Mouse (Mus musculus): ENCODE data around the gene Gm42878. TPM values are rescaled to one million over a fixed set of nuclear protein-coding genes. Genes with fewer than 3 reads are reported as not detected.
A peak's percentile ranks its signal among the peaks of the same experiment; 100 is the strongest.

Gm42878 gene
- not detected in 2 replicates for polyA plus RNA-seq (2014; fragmentation: Nextera tagmentation; extraction: Ambion mirVana)

GRCm38 (mm10) chr5:121544910-121545792, at the start of gene Gm42878, which contains the start of gene Adam1a:
TSS of gene Gm42878 (minus strand) at chr5:121545482.
TSS of gene Adam1a (minus strand) at chr5:121545482.
- Histone ChIP-seq H3K4me2 (ENCODE audit: low read depth, low read length) (peak within 1 kb of the TSS; percentile 87), H3K9me3 (replicated peaks; ENCODE audit: control insufficient read depth, low read length) (no peaks in the 10 kb centered on the region), H3K4me1 (ENCODE audit: control insufficient read depth, insufficient read depth, low read length) (no peaks in the 10 kb centered on the region), H3K4me3 (ENCODE audit: low read depth, low read length) (peak within 1 kb of the TSS; percentile 72), H3K27me3 (ENCODE audit: control insufficient read depth, insufficient read depth, low read length) (no peaks in the 10 kb centered on the region), H3K9ac (replicated peaks; ENCODE audit: low read length) (peak within 1 kb of the TSS; percentile 80), H3K27ac (replicated peaks; ENCODE audit: low read depth, low read length) (peak within 1 kb of the TSS; percentile 89), H3K36me3 (replicated peaks; ENCODE audit: control insufficient read depth, insufficient read depth, low read depth, low read length) (no peaks in the 10 kb centered on the region)
- ATAC-seq (replicated peaks; ENCODE audit: insufficient number of reproducible peaks, low FRiP score, low TSS enrichment, low read depth) = peak; percentile 49; the same call in 1 of the 2 replicates
- 1% methylated on average over 58 of the region's 97 CpGs for WGBS
- peak; percentile 37 for DNase-seq (ENCODE audit: low spot score)

GRCm38 (mm10) chr5:121594714-121595313, 49.5 kb upstream of the Gm42878 start:
- 91% methylated on average over 6 of the region's 6 CpGs for WGBS
- H3K27ac ChIP-seq (replicated peaks; ENCODE audit: low read depth, low read length) = no peak overlapping the region
- DNase-seq (ENCODE audit: low spot score) (no peak), ATAC-seq (replicated peaks; ENCODE audit: insufficient number of reproducible peaks, low FRiP score, low TSS enrichment, low read depth) (no peak)
- no peak overlapping the region for H3K9ac ChIP-seq (replicated peaks; ENCODE audit: low read length)
- H3K4me1 ChIP-seq (ENCODE audit: control insufficient read depth, insufficient read depth, low read length) = no peaks in the 10 kb centered on the region
- no peaks in the 10 kb centered on the region for H3K9me3 ChIP-seq (replicated peaks; ENCODE audit: control insufficient read depth, low read length)
- no peaks in the 10 kb centered on the region for H3K36me3 ChIP-seq (replicated peaks; ENCODE audit: control insufficient read depth, insufficient read depth, low read depth, low read length)
- no peak overlapping the region for H3K4me3 ChIP-seq (ENCODE audit: low read depth, low read length)
- H3K27me3 ChIP-seq (ENCODE audit: control insufficient read depth, insufficient read depth, low read length) = no peaks in the 10 kb centered on the region
- no peak overlapping the region for H3K4me2 ChIP-seq (ENCODE audit: low read depth, low read length)

DNA sequence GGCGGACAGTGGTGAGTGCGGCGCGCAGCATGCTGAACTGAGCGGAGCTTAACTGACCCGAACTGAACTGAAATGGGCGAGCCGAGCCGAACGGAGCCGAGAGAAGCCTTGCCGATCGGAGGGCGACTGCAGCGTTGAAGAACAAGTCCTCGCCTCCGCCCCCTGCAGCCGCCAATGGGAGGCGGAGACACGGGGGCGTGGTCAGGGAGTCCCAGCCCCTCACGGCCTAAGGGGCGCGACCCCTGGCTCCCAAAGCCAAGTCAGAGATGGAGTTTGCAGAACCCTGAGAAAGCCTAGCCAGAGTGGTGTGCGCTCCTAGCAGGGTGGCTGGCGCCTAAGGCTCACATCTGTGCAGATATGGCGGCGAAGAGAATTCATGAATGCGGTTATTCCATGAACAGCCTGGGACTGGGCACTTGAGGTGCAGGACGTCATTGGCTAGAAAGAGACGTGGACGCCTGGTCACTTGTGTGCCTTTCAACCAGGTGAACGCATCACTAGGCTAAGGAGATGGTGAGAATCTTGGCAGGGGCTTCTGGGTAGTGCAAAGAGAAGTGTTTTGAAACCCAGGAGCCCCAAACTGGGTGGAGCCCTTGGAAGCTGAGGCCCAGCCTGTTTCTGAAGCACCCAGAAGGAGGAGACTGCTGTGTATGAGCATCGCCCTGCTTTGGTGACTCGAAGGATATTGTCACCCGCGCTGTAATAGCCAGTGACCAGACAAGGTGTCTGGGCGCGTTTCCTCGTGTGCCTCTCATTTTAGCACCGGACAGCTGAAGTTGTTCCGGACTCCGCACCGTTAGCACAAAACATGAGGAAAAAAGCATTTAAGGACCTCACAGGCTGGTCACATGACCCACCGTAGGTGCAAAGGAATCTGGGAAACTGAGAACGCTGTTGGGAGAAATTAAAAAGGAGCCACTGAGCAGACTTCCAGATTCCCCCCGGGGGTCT, 48.4 kb upstream of the Gm42878 start, which contains the start of gene Aldh2:
Gene Aldh2, minus strand, starts transcription at position 374 of the 951 bp plus-strand sequence.
- H3K9me3 ChIP-seq (replicated peaks; ENCODE audit: control insufficient read depth, low read length) = no peaks in the 10 kb centered on the region
- H3K27me3 ChIP-seq (ENCODE audit: control insufficient read depth, insufficient read depth, low read length) = no peaks in the 10 kb centered on the region
- H3K4me1 ChIP-seq (ENCODE audit: control insufficient read depth, insufficient read depth, low read length) = no peaks in the 10 kb centered on the region
- H3K36me3 ChIP-seq (replicated peaks; ENCODE audit: control insufficient read depth, insufficient read depth, low read depth, low read length) = no peaks in the 10 kb centered on the region
- peak; percentile 90 for DNase-seq (ENCODE audit: low spot score)
- H3K9ac ChIP-seq (replicated peaks; ENCODE audit: low read length) = peak within 1 kb of the TSS; percentile 81
- peak within 1 kb of the TSS; percentile 73 for H3K4me2 ChIP-seq (ENCODE audit: low read depth, low read length)
- peak within 1 kb of the TSS; percentile 72 for H3K4me3 ChIP-seq (ENCODE audit: low read depth, low read length)
- H3K27ac ChIP-seq (replicated peaks; ENCODE audit: low read depth, low read length) = peak within 1 kb of the TSS; percentile 48
- WGBS = 3% methylated on average over 47 of the region's 47 CpGs
- peak; percentile 80 for ATAC-seq (replicated peaks; ENCODE audit: insufficient number of reproducible peaks, low FRiP score, low TSS enrichment, low read depth)

DNA sequence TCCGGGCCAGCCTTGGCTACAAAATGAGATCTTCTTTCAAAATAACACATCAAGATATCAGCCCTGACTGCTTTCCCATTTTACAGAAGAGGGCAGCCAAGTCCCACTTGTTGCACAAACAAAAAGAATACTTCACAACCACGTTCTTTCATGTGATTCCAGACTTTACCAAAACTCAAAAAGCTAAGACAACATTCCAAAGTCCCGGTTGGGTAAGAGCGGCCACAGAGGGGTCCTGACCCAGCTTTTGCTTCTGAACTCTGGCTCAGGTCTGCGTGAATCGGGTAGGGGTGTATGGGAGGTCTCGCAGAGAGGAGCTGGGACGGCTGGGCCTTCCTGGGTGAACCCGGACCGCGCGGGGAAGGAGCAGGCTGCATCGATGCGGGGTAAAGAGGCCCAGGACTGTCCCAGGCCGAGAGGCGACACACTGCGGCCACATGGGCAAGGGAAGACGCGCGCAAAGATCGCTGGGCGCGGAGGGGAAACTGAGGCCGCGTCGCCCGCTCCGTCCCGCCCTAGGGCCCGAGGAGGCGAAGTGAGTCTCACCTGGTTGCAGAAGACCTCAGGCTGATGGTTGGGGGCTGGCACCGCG, 47.6 kb upstream of the Gm42878 start:
- ATAC-seq (replicated peaks; ENCODE audit: insufficient number of reproducible peaks, low FRiP score, low TSS enrichment, low read depth) (peak; percentile 53; the same call in 1 of the 2 replicates), DNase-seq (ENCODE audit: low spot score) (peak; percentile 13)
- Histone ChIP-seq H3K4me3 (ENCODE audit: low read depth, low read length) (peak overlapping the region; percentile 72), H3K27ac (replicated peaks; ENCODE audit: low read depth, low read length) (peak overlapping the region; percentile 48; the same call in 1 of the 2 replicates), H3K4me2 (ENCODE audit: low read depth, low read length) (peak overlapping the region; percentile 73), H3K9ac (replicated peaks; ENCODE audit: low read length) (peak overlapping the region; percentile 81), H3K36me3 (replicated peaks; ENCODE audit: control insufficient read depth, insufficient read depth, low read depth, low read length) (no peaks in the 10 kb centered on the region), H3K9me3 (replicated peaks; ENCODE audit: control insufficient read depth, low read length) (no peaks in the 10 kb centered on the region), H3K27me3 (ENCODE audit: control insufficient read depth, insufficient read depth, low read length) (no peaks in the 10 kb centered on the region), H3K4me1 (ENCODE audit: control insufficient read depth, insufficient read depth, low read length) (no peaks in the 10 kb centered on the region)
- WGBS = 3% methylated on average over 33 of the region's 33 CpGs

DNA sequence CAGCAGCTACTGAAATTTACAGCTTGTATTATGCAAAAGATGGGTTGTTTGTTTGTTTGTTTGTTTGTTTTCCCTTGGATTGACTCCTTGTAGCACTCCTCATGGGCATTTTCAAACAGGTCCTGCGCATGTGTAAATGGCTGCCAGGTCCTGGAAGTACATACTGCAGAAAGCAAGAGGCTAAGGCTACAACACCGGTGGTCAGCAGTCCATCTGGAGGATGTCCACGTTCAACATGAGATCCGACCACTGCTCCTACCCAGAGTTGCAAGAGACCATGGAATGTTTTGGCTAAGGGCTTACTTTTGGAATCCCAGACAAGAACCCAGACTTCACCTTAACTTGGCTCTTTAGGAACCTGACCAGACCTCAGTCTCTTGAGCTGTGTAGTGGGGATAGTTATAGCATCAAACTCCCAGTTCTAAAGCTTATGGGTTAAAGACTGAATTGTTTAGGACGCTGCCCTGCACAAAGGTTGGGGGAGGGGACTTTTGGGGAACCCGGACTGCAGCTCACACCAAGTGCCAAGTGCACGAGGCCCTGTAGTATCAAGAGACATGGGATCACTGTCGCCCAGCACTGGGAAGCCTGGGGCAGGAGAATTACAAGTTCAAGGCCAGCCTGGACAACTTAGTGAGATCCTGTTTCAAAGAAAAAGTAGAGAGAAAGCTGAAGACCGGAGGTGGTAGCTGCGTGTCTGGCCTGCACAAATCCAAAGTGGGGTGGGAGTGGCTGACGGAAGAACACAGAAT, 47.0 kb upstream of the Gm42878 start:
- Histone ChIP-seq H3K4me2 (ENCODE audit: low read depth, low read length) (peak overlapping the region; percentile 73), H3K36me3 (replicated peaks; ENCODE audit: control insufficient read depth, insufficient read depth, low read depth, low read length) (no peaks in the 10 kb centered on the region), H3K4me1 (ENCODE audit: control insufficient read depth, insufficient read depth, low read length) (no peaks in the 10 kb centered on the region), H3K27me3 (ENCODE audit: control insufficient read depth, insufficient read depth, low read length) (no peaks in the 10 kb centered on the region), H3K4me3 (ENCODE audit: low read depth, low read length) (peak overlapping the region; percentile 72), H3K9me3 (replicated peaks; ENCODE audit: control insufficient read depth, low read length) (no peaks in the 10 kb centered on the region), H3K9ac (replicated peaks; ENCODE audit: low read length) (no peak overlapping the region; the same call in 1 of the 2 replicates), H3K27ac (replicated peaks; ENCODE audit: low read depth, low read length) (no peak overlapping the region)
- no peak for ATAC-seq (replicated peaks; ENCODE audit: insufficient number of reproducible peaks, low FRiP score, low TSS enrichment, low read depth)
- WGBS = 65% methylated on average over 11 of the region's 11 CpGs
- DNase-seq (ENCODE audit: low spot score) = no peak

DNA sequence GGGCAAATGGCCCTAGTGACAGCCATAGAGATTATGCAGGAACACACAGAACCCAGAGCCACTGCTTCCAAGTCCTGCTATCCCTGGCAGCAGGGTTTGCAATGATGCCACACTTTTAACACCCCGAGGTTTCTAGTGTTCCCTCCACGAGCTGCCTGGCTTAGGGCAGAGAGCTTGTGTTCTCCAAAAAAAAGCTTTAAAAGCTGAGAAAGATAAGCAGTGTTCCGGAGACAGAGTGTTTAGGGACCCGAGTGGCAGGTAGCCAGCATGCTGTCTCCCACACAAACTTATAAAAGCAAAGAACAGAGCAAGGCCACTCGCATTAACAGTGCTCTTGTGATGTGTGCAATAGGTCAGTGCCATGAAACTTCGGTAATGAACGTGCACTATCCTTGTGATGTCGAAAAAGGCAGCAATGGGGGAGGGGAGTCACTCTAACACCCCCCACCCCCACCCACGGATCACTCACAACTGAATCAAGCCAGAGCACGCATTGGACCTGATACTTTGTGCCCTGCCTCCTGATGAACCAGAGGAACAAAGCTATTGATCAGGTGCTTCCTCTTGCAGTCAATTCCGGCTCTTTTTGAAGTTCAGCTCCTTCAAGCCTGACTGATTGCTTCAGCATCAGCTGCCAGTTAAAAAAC, 46.3 kb upstream of the Gm42878 start:
- ATAC-seq (replicated peaks; ENCODE audit: insufficient number of reproducible peaks, low FRiP score, low TSS enrichment, low read depth) = no peak

More for the DNA sequence above, 46.3 kb upstream of the Gm42878 start:
- DNase-seq (ENCODE audit: low spot score) = no peak
- Histone ChIP-seq H3K9me3 (replicated peaks; ENCODE audit: control insufficient read depth, low read length) (no peaks in the 10 kb centered on the region), H3K4me3 (ENCODE audit: low read depth, low read length) (no peak overlapping the region), H3K27ac (replicated peaks; ENCODE audit: low read depth, low read length) (no peak overlapping the region), H3K4me2 (ENCODE audit: low read depth, low read length) (no peak overlapping the region), H3K4me1 (ENCODE audit: control insufficient read depth, insufficient read depth, low read length) (no peaks in the 10 kb centered on the region), H3K27me3 (ENCODE audit: control insufficient read depth, insufficient read depth, low read length) (no peaks in the 10 kb centered on the region), H3K36me3 (replicated peaks; ENCODE audit: control insufficient read depth, insufficient read depth, low read depth, low read length) (no peaks in the 10 kb centered on the region), H3K9ac (replicated peaks; ENCODE audit: low read length) (no peak overlapping the region)
- WGBS = 79% methylated on average over 11 of the region's 11 CpGs
